Mouse (Mus musculus): ENCODE data around the gene Cntnap2.

Cntnap2 gene

DNA sequence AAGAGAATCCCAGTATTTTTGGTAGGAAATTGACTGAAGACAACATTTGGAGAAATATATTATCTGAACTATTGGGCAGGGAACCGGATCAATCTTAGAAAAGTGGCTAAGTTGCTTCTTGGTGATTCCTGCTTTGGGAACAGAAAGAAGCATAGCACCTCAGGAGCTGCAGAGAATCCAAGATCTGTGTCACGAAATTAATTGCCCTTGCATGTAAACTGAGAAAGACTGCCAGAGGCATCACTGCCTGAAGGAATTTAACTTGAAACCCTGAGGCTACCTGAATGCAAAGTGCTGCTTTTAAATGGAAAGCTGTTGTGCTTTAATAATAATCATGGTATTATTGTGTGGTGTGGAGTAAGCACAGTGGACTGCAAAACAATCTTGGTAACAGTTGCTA lies 286.2 kb downstream of the Cntnap2 start:
- no peak for DNase-seq

DNA sequence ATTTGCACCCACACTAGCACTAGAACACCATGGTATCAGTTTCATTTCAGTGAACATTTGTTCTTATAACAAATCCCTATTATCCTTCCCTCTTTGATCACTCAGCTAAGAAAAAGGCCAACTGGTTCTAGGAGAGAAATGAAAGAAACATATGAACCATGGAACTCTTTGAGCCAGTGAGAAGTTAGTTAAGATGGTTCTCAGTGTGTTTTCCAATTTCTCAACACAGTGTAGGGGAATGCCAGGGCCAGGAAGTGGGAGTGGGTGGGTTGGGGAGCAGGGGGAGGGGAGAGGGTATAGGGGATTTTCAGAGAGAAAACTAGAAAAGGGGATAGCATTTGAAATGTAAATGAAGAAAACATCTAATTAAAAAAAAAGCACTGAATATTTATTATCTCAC lies 286.8 kb downstream of the Cntnap2 start:
- no peak for DNase-seq

DNA sequence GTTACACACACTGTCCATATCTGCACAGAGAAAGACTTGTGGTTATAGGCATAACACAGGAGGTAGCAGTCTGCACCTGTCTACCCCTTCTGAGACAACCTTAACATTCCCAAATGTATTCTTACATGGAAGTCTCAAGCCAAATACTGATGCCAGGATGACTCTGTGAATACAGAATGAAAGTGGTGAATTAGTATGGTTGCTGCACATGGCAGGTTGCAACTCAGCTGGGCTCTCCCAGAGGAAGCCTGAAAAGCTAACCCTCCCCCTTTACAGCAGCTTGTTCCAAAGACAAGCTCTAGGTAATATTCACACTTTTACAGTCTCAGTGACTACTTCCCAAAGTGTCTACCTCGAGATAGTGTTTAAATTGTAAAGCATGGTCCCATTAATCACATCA lies 307.3 kb downstream of the Cntnap2 start:
- DNase-seq, result no peak

DNA sequence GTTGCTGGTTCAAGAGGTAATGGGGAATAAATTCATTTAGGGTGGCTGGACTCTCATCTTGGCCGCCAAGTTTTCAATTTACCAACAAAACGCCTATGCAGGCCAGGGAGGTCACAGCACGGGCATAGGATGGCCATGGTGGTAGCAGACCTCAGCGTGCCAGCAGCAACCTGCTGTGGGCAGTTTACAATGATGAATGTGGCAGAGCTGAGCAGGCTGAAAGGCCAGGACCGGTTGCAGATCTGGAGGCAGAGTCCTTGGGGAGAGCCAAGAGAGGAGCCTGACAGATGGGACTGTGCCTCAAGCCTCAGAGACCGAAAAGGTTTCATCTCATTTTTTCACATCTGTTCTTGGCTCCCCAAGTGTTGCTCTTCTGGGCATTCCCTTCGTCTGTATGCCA lies 322.0 kb downstream of the Cntnap2 start:
- DNase-seq, result no peak

DNA sequence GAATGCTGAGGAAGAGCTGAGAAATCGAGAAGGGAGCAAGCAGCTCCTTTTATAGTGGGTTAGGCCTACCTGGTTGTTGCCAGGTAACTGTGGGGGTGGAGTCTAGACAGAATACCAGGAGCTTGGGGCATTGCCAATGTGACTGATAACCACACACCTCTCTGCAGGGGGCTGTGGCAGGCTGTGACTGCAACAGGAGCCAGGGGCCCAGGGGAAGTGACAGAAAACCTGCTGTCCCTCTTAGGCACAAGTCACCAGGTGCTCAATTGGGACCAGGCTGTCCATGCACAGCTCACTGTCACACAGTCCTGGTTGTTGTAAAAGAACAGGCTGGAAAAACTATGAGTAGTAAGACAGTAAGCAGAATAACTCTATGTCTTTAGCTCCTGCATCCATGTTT lies 329.9 kb downstream of the Cntnap2 start:
- DNase-seq, result no peak

DNA sequence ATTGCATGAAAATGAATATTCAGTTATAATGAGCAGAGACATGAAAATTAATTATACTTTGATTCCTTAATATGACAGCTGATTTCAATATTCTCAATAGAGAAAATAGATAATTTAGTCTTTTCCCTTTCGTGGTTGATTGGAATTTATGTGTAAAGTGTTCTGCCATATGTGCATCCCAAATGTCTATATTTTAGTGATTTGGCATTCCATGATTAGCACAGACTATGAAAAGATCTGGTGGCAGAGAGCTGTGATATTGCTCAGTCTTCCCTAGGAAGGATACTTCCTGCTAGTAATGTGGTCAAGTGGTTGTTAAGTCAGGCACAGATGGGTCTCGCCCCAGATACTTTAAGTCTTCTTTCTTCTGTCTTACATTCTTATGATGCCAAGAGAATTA lies 354.5 kb downstream of the Cntnap2 start:
- DNase-seq, result no peak

DNA sequence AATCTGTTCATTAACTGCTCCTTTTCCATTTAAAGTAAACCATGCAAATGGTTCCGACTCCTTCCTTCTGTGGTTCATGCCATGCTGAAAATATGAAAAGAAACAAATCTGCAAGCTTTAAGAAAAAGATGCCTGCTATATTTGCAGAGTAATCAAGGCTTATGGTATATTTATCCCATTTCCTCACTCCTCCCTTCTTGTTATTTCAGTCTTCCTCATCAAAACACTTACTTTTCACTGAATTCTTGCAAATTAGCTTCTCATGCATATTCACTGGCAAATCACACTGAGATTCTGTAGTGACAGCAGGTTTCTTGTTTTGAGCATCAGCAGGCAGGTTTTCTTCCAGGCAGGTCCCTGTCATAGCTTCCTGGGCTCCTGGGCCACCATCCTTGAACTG lies 396.3 kb downstream of the Cntnap2 start:
- no peak for DNase-seq

DNA sequence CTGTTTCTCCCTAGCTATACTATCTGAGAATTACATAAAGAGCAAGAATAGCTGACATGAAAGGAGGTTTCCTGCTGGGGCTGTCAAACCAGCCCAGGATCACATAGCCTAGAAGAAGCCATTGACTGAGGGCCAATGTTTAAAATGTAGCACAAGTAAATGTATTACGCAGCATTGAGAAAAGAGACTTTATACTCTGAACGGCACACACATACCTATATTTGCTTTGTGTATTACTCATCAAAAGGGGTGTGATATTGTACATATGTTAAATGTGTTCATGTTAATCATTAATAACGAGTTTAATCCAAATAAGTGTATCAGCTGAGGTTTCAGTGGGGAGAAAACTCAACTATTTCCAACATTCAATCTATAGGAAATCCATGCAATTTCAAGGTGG lies 459.1 kb downstream of the Cntnap2 start:
- DNase-seq, result no peak

DNA sequence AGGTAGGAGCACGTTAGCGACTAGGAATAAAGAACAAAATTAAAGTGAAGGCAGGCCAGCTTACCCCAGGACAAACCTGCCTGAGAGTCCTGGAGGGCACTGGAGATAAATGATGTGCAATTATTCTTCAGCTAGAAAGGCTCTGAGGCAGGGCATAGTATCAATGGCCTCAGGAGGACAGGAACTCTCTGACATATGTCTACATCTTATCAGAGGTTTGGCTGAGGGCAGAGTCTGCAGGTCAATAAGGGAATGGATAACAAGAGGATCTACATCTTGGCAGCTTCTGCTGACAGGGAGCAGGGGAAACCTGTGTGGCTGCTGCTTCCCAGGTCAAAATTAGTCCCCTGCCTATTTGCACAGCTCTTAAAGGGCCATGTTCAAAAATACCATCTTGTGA lies 477.8 kb downstream of the Cntnap2 start:
- no peak for DNase-seq

DNA sequence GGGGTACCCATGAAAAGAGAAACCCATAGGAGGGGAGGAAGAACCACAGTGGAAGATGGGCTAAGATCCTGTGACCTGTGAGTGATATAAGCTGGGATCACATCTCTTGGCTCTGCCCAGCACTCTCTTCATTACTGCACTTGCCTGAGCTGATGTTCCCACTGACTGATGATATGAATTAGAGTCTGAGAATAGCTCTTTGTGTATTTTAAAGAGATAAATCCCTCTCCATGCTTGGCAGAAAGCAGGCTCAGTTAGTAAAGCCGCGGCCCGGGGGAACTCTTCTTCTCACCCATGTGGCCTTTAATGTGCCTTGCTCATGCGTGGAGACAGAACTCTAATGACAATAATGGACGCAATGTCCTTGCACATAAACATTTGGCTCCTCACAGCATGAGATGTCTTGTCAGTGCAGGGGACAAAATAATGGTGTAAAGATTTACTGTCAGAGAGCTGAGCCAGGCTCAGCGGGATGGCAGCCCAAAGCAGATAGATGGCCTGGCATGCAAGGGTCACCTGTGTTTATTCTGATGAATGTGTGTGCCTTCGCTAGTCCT lies 485.2 kb downstream of the Cntnap2 start:
- no peak for DNase-seq

DNA sequence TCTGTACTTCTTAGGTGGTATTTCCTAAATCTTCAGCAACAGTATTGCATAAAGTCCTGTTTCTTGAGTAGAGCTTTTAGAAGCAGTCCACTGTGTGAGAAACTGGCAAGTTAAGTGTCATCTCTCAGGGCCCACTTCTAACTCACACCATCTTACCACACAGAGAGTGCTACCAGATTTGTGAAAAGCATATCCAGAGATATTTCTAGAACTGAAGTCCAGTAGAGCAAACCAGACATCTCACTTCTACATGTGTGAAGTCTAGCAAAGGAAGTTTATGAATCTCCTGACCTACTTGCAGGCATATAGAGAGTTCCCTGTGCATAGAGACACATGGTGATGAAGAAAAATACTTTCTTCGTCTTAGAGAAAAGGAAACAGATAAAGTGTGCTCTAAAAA lies 500.6 kb downstream of the Cntnap2 start:
- no peak for DNase-seq

DNA sequence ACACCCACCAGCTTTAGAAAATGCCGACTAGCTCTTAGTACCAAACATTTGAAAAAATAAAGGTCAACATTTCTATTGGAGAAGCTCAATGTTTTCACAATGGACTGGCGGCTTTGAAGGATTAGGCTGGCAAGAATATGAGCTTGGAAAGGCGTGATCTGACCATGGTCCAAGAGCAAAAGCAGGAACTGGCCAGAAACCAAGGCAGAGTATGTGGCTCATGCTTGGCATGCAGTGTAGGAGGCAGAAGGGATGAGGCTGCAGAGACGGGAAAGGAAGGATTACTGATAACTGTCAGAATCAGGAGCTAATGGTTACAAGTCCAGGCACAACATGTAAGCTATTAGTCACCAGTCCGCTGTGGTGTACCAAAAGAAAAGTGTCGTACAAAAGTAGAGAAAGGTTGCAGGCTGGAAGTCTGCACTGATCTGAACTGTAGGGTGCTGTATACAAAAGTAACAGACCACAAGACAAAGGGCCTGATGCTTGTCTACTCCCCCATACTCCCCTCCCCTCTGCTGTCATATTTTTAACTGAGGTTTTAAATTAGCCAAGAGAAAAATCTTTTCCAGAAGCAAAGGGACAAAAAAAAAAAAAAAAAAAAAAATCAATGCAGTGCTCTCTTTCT lies 525.4 kb downstream of the Cntnap2 start:
- no peak for DNase-seq

DNA sequence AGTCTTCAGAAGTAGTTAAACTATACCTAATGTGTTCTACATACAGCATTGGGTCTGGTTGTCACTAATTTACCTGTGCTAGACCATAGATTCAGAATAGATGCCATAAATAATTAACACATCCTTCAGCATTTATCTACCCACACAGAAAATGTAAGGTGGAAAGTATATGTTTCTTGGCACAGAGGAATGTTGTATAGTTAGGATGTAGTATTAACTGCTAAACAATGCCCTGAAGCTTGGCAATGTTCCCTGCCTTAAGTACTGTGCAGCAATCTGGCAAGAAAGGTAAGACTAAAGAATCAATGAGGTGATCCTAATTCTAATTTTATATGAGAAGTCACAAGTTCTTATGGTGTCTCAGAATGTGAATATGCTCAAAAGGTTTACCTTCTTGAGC lies 529.9 kb downstream of the Cntnap2 start:
- no peak for DNase-seq

DNA sequence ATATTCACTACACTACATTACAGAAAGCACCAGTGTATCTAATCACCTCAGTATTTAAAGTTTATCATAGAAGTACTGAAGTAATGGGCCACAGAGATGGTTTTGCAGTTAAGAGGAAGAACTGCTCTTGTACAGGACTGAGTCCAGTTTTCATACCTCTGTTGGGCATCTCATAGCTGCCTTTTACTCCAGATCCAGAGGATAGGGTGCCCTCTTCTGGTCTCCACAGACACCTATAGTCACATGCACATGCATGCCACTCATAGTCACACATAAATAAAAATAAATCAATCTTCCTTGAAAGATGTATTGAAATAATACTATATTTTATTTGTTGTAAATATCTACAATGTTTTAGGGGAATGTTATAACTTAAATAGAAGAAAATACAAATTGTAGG lies 587.9 kb downstream of the Cntnap2 start:
- no peak for DNase-seq

DNA sequence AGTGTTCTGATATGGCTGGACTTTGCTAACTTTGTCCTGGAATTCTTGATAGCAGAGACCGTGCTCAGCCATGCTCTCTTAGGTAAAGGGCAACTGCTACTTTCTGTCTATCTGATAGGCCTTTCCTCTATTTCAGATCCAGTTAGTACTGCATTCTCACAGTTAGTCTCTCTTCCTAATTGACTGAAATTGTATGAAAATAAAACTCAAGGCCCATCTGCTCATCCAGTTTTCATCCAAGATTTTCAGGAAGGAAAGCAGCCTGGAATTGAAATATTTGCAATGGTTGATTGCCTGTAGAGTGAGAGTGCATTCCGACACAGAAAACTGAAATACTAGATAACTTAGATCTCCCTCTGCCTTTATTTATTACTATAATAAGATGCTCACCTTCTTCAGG lies 589.3 kb downstream of the Cntnap2 start:
- DNase-seq, result no peak

DNA sequence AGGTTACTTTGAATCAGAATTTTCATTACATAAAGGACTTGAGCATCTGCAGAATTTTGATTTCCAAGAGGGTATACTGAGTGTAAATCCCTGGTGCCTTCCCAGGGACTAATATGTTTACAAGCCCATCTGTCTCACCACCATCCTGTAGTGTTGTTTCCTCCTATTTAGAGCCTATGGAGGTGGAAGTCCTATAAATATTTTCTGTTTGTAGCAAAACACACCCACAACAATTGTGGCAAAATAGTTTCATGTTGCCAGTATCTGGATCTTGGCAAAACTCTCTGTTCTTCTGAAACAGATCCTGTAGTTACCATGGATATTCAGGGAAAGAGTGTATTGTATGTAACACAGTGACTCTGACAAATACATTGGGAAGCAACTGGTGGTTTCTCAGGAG lies 641.1 kb downstream of the Cntnap2 start:
- no peak for DNase-seq

DNA sequence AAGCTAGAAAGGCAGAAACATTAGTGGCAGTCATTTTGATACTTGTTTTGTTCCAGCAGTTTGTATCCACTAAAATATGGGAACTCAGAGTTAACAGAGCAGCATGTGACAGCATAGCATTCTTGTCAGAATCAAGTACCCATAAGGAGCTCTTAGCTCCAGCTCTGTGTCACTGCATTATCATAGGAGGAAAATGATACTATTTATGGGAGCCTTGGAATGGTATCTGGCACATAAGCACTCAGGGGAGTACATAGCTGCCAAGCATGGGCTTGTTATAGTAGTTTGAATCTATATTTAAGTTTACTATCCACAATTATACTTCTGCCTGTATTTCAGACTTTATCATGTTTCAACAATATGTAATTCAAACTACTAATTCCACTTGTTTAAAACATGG lies 732.5 kb downstream of the Cntnap2 start:
- DNase-seq, result no peak

DNA sequence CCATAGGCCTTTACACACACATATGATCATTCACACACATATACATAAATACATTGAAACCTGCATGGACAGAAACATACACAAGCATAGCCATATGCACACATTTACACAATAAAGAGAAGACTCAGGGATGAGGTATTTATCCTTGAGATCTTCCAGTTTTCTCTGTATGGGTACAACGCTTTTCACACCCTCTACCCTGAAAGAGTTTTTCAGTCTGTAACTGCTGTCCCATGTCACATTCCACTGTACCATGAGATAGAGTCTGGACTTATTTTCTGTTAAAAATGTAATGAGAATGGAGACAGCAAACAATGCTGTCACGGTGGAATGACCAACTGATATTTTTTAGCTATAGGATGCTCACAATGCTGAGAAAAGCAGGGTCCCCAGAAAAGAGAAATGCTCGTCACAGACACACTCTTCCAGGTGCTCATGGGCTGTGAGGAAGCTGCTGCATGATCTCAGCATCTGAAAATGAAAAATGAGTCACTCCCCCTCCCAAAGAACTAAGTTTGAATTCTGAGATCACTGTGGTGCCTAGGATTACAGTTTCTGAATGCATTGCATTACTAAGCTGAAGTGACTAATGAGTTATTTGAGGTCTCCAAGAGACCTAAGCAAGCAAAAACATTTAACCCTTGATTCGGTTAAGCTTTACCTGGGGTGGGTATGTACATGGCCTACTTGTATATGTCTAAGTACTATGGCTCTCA lies 782.6 kb downstream of the Cntnap2 start:
- DNase-seq, result no peak

DNA sequence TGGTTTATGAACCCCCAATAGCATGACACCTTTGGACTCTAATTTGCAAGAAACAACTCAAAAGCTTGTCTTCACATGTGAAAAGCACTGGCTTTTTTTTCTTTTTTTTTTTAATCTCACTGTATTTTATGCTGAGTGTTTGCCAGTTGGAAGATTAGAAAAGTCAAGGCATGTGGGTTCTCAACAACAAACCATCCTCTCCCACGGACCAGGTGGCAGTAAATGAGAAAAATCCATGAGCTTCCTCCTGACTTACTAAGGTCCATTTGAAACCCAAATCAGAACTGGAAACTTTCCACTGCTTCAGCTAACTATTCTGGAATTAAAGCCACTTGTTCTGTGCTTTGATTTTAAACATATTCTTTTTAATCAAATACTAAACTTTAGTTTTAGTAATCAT lies 784.6 kb downstream of the Cntnap2 start:
- no peak for DNase-seq

DNA sequence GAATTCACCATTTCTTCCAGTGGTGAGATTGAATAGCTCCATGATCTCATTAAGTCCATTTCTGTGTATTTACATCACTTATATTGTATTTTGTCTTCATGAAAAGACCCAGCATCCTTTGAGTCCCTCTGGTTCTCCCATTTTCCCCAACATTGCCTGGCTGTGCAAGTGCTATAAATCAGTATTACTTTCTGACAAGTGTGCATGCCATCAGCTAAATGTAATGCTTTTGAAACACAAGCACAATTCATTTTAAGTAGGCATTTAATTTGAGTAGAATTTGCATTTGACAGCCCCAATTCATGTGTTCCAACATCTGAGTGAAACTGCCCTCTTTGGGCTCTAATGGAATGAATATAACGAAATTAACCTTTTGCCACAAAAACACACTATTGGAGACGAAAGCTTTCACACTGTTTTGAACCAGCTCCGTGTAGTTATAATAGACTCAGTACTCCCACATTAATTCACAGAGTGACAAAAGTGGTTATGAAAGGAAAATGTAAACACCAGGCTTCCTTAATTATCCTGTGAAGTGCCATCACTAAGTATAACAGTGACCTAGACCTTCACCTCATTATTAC lies 812.3 kb downstream of the Cntnap2 start:
- no peak for DNase-seq

DNA sequence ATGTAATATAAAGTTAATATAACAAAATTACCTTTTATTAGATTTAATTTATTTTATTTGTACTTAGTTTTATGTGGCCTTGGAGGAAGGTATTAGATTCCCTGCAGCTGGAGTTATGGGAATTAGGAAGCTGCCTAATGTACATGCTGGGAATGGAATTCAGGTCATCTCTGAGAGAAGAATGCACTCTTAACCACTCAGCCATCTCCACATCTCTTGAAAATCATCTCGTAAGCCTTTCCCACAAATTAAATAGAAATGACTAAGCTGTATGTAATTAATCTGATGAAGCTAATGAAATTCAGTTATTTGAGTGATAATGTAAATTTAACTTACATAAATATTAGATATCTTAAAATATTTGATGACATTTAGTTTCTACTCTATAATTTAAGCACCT lies 826.3 kb downstream of the Cntnap2 start:
- no peak for DNase-seq

DNA sequence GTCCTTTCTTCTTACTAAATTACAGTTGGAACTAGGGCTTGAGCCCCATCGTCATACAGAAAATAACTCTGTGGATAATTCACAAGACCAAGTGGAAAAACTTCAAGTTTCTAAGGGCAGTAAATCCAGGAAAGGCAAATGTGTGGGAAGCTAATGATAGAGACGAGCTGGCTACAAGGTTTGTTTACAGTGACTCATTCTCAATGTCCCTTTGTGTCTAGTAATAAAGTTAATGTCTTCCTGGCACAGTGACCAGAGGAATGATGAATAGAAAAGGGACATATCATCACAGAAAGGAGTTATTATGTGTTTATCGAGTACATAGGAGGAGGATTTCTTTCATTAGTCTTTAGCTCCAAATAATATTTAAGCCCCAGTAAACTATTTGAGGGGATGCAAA lies 828.7 kb downstream of the Cntnap2 start:
- DNase-seq, result no peak

DNA sequence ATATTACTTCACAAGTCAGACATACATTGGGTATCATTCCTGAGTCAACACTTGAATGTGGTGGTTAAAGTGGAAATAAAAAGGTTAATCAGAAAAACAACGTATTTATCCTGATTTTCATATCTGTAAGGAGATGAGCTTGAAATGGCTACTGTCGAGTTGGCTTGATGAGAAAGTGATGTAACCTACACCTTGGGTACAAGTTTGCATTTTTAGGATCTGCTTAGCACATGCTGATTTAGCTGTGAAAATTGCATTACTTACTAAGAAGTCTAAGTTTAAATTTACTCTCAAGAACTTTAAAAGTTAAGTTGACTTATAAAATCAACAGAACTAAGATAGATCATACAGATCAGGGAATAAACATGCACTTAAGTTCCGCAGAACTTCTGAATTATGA lies 879.1 kb downstream of the Cntnap2 start:
- DNase-seq, result no peak

DNA sequence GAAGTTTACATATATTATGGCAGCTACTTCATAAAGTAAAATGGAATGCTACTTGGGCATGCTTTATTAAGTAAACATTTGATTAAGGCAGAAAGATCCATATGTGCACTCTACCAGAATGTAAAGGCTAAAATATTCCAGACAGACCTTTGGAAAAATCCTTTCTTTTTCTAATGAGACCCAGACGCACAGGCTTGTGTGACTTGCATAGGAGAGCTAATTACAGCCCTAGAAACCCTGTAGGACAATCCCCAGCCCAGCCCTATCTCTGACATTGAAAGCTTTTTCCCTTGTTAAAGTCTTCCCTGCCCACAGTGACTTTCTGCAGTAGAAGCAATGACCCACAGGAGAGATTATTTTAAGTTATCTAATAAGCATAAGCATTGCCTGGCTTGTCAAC lies 879.6 kb downstream of the Cntnap2 start:
- DNase-seq, result no peak
